Comparison of ENCODE assay signal across 8 mouse cellular contexts in the genomic region with DNA sequence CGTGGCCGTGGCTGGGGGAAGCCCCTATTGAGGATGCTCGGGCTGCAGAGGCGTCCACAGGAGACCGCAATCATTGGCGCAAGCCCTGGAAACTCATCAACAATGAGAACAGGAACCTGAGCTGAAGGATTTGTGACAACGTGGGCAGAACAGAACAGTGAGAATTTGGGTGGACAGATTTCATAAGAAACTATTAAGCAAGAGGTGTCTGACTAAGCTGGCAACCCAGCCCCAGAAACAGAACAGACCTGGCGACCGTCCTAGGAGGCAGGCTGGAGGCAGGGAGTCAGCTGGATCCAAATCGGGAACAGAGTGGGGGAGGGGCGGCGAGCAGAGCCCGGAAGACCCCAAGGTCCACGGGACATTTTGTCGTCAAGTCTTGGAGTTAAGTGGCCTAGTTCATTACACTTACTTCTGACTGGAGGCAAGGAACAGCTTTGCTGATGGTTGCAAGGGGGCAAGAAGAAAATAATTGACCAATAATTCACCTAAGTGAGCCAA. TPM values are rescaled to one million over a fixed set of nuclear protein-coding genes. Genes with fewer than 3 reads are reported as not detected.
DNase-seq lines count a peak whose midpoint lies in the region; ATAC-seq and TF ChIP-seq lines count a peak whose summit lies in the region.
"Had no signal": no experiment of that assay in that cellular context is flagged by ENCODE, and none has a peak within 500 bp of the region (broad histone marks: within the 10 kb centered on the region; RNA-seq: fewer than 3 reads in every experiment).

No protein-coding gene starts in this region.

- H3K9me3 ChIP-seq in E14TG2a.4 (ENCODE audit: low read length) = no peaks in the 10 kb centered on the region
- no peaks in the 10 kb centered on the region for H3K9me3 ChIP-seq in forebrain, embryonic 13.5 days (replicated peaks)
- no peaks in the 10 kb centered on the region for H3K9me3 ChIP-seq in stomach, embryonic 16.5 days (replicated peaks; ENCODE audit: control insufficient read depth, low read length)

- peak overlapping the region; percentile 51 for H3K4me3 ChIP-seq in E14TG2a.4 (replicated peaks; ENCODE audit: low read length)
- peak overlapping the region; percentile 9 for H3K4me3 ChIP-seq in forebrain, embryonic 13.5 days
- H3K4me3 ChIP-seq in stomach, embryonic 16.5 days (replicated peaks; ENCODE audit: low read length) = no peak overlapping the region
- H3K4me3 ChIP-seq: erythroblast, embryonic 14.5 days had no signal

- H3K9ac ChIP-seq in forebrain, embryonic 13.5 days = no peak overlapping the region
- no peak overlapping the region for H3K9ac ChIP-seq in stomach, embryonic 16.5 days (ENCODE audit: low read length)

- DNase-seq in adrenal gland, adult 8-10 months = peak; percentile 62
- peak; percentile 57 for DNase-seq in heart, postnatal 25 days (ENCODE audit: low spot score)
- DNase-seq in kidney, postnatal 4 days = peak; percentile 64 to 73
- DNase-seq in lung, postnatal 25 days (ENCODE audit: low spot score) = peak; percentile 62

- ATAC-seq in forebrain, embryonic 13.5 days = no peak
- ATAC-seq in stomach, embryonic 16.5 days (ENCODE audit: insufficient read depth, low FRiP score) = no peak

- intact Hi-C loops in heart, postnatal 25 days (cut with DNase I) = no loop called here

- WGBS in forebrain, embryonic 13.5 days = 2% methylated on average over 15 of the region's 15 CpGs
- WGBS in stomach, embryonic 16.5 days = 10% methylated on average over 15 of the region's 15 CpGs

- no peaks in the 10 kb centered on the region for H3K36me3 ChIP-seq in E14TG2a.4 (ENCODE audit: insufficient read depth, low read length)
- H3K36me3 ChIP-seq in forebrain, embryonic 13.5 days (ENCODE audit: poor library complexity, severe bottlenecking) = no peaks in the 10 kb centered on the region
- H3K36me3 ChIP-seq in stomach, embryonic 16.5 days (ENCODE audit: control insufficient read depth, insufficient read depth, low read length) = no peaks in the 10 kb centered on the region

- no peak overlapping the region for H3K27ac ChIP-seq in forebrain, embryonic 13.5 days
- H3K27ac ChIP-seq in stomach, embryonic 16.5 days (ENCODE audit: low read length) = no peak overlapping the region

- peak overlapping the region; percentile 56 for H3K4me2 ChIP-seq in forebrain, embryonic 13.5 days
- H3K4me2 ChIP-seq in stomach, embryonic 16.5 days (ENCODE audit: low read depth, low read length) = peak overlapping the region; percentile 28

- peaks cover 53% of the 10 kb centered on the region for H3K27me3 ChIP-seq in E14TG2a.4 (ENCODE audit: insufficient read depth, low read length)
- H3K27me3 ChIP-seq in forebrain, embryonic 13.5 days = peaks cover 46% of the 10 kb centered on the region
- peaks cover 17% of the 10 kb centered on the region; the same call in 1 of the 2 replicates for H3K27me3 ChIP-seq in stomach, embryonic 16.5 days (ENCODE audit: control insufficient read depth, insufficient read depth, low read length)

- TF ChIP-seq CTCF in E14TG2a.4 (conservative IDR thresholded peaks at IDR 0.05; ENCODE audit: low read length) = no peak

- H3K4me1 ChIP-seq in E14TG2a.4 (replicated peaks; ENCODE audit: low read depth, low read length) = peaks cover 86% of the 10 kb centered on the region
- peaks cover 22% of the 10 kb centered on the region for H3K4me1 ChIP-seq in forebrain, embryonic 13.5 days
- H3K4me1 ChIP-seq in stomach, embryonic 16.5 days (ENCODE audit: control insufficient read depth, insufficient read depth, low read length) = peaks cover 15% of the 10 kb centered on the region

RNA-seq across cellular contexts. Expression of gene Flt1, which starts 22.3 kb away (rescaled TPM):
- 10 to 100 TPM; 53.9 to 96.3 (median 78.7) TPM for total RNA-seq in adrenal gland, adult 8-10 months (2022)
- polyA plus RNA-seq in forebrain, embryonic 13.5 days (2015; fragmentation: Nextera tagmentation; extraction: Ambion mirVana) = 7.2 and 8.5 TPM in 2 replicates
- total RNA-seq in heart, postnatal 25 days (2021) = 10 to 100 TPM; 61.7 to 76.9 TPM
- 8.7 and 9.9 TPM in 2 replicates for polyA plus RNA-seq in stomach, embryonic 16.5 days (2015; fragmentation: Nextera tagmentation; extraction: Ambion mirVana)
